Mouse (Mus musculus) ES-CJ7 (cell line): ENCODE results near the gene Sh2d6.

Source experiments
- DNase-seq: peaks from one replicate; pipeline ENCODE4 v3.0.0; 2011; ENCODE audit warnings: low read depth, low spot score

Sh2d6 gene

DNA sequence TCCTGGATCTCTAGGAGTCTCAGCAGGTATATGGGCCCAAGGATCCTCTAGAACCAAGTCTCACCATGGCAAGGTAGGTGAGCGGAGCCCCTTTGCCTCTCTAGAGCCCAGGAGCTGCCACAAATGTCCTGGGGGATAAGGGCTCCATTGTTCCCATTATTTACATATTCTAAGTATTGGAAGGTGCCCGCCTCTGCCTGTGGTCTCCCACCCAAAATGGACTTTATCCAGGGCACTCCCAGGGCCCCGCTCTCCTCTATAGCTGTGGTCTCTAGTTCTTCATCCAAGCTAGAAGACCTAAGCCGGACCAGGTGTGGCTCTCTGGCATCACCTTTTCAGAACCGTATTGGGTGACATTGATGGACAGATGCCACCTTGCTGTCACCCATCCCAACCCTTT is at the start of gene Sh2d6:
Gene Sh2d6, minus strand, starts transcription at position 101 of the 400 bp plus-strand sequence.
- DNase-seq, result no peak

DNA sequence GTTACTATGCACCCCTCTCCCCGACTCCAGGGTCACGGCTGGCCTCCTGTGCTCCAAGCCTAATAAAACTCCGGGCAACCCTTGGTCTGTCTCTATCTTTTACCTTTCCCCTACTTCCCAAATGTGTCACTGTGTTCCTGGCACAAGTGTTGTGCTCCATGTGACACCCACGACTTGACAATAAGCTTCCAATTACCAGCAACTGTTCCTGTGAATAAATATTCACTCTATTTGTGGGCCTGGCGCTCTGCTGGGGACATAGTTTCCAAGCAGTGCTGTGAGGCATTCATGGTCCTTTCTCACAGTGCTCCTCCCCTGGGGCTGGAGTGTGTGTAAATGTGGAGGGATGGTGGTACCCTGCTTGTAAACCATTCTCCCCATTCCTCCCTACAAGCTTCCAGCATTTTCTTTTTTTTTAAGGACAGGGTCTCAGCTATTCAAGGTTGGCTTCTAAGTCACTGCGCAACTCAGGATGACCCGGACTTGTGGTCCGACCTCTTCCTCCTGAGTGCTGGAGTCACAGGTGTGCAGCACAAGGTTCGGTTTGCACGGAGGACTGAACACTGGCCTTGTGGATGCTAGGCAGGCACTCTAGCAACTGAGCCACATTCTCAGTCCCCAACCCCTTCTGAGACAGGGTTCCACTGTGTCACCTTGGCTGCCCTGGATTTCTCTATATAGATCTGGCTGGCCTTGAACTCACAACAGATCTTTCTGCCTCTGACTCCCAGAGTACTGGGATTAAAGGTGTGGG is 49.3 kb upstream of the Sh2d6 start:
- no peak for DNase-seq

DNA sequence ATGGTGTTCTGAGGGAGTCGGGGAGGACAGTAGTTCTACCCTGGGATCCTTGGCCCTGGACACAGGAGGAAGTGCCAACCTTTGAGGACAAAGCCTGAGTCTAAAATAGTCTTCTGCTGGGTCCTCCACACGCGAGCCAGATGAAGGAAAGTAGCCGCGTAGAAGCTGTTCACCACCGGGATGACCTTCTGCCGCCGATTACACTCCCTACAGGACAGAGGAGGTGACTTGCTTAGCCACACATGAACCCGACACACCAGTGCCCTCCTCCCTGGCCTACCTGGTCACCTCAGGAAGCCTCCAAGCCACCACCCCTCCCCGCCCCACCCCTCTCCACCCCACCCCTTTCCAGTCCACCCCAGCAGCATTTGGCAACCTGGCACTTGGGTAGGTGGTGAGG is 47.2 kb upstream of the Sh2d6 start:
- DNase-seq, result no peak

DNA sequence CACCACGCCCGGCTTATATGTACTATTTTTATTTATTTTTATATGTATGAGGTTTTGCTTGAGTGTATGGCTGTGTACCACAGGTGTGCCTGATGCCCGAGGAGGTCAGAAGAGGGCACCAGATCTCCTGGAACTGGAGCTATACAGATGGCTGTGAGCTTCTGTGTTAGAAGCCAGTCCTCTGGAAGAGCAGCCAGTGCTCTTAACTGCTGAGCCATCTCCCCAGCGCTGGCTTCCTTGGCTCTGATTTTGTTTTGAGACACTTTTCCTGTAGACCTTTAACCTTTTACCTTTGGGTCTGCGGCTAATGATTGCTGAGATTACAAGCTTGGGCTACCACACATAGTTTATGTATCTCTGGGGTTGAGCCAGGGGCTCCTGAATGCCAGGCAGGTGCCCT is 46.0 kb upstream of the Sh2d6 start:
- no peak for DNase-seq

DNA sequence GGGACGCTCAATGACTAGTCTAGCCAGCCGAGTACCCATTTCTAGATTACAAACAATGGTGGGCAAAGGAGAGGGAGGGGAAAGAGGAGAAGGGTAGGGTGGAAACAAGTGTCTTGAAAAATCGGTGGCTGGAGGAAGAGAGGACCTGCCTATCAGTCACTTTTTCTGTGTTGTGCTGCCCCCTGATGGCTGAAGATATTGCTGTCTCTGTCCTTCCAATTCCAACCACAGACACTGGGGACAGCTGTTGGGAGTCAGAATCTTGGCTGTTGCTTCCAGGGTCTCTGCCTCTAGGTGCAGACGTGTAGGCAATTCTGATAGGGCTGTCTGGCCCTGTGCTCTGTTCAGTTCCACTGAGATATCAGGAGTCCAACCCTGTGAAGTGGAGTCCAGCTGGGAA is 44.5 kb upstream of the Sh2d6 start:
- peak; percentile 92 for DNase-seq

DNA sequence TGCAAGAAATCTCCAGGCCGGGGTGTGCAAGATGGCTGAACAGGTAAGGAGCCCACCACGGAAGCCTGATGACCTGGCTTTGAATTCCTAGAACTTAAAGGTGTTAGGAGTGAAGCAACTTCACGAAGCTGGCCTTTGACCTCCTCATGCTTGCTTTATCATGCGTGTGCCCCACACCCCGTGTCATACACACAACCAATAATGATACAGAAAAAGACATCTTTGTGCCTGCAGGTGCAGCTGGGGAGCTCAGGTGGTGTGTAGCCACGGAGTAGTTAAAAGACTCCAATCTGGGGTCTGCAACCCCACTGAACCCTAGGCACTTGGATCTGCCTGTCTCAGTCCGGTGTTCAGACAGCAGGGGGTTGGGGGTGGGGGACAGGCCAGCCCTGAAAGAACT is 44.0 kb upstream of the Sh2d6 start:
- no peak for DNase-seq

DNA sequence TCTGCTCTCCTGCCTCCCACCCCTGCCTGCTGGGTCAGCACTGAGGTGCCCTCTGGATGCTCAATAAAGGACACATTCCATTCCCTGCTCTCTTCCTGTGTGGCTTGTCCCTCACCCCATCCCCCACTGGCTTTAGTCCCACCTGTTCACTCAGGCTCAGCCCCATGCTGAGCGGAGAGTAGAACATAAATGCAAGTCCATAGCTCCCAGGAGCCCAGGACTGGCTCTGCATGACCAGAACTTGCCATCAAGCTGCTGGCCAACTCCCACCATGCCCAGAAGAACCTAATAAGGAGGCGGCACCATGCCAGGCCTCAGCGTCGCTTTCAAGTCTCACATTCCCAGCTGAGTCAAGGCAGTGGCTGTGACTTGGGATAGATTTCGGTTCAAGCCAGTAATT is 41.4 kb upstream of the Sh2d6 start:
- peak; percentile 45 for DNase-seq

DNA sequence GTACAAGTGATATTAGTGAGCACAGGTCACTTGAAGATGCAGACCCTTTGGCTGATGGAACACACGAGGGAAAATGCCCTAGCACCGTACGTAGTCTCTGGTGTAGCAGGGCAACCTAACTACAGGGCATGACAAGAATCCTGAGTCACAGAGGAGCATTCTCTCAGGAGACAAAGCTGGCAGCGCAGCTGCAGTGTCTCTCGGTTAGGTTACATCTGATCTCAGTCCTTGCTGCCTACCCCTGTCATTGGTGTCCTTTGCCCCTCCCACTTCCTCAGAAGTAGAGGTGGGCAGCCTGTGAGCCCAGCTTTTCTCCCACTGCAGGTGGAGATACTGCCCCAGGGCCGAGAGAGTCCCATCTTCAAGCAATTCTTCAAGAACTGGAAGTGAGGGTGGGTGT is 41.0 kb upstream of the Sh2d6 start:
- DNase-seq, result no peak

DNA sequence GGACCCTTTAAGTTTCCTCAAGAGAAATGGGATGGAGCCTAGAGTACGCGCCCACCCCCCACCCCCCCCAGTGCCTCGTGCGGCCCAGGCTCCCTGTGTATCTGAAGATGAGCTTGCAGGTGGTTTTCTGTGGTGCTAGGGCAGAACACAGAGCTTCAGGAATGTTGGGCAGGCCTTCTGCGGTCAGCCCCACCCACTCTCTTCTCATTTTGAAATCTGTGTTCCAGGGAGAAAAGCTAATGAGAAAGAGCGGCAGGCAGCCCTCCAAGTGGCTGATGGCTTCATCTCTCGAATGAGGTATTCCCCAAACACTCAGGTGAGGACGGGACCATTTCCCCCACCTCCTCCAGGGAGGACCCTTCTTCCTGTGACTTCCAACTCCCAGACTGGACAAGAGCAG is 39.3 kb upstream of the Sh2d6 start:
- DNase-seq, result peak; percentile 38

DNA sequence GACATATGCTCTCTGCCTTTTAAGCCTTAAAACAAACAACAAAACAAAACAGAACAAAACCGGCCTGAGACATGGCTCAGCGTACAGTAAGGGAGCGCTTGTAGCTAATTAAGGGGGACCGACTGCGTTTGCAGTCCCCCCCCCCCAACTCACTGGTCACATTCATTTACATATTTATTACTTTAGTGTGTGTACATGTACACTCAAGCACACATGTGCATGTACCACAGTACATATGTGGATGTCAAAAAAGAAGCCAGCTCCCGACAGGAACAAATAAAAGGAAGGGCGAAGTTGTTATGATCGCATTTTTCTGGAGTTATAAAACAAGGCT is 31.5 kb upstream of the Sh2d6 start:
- DNase-seq, result no peak

DNA sequence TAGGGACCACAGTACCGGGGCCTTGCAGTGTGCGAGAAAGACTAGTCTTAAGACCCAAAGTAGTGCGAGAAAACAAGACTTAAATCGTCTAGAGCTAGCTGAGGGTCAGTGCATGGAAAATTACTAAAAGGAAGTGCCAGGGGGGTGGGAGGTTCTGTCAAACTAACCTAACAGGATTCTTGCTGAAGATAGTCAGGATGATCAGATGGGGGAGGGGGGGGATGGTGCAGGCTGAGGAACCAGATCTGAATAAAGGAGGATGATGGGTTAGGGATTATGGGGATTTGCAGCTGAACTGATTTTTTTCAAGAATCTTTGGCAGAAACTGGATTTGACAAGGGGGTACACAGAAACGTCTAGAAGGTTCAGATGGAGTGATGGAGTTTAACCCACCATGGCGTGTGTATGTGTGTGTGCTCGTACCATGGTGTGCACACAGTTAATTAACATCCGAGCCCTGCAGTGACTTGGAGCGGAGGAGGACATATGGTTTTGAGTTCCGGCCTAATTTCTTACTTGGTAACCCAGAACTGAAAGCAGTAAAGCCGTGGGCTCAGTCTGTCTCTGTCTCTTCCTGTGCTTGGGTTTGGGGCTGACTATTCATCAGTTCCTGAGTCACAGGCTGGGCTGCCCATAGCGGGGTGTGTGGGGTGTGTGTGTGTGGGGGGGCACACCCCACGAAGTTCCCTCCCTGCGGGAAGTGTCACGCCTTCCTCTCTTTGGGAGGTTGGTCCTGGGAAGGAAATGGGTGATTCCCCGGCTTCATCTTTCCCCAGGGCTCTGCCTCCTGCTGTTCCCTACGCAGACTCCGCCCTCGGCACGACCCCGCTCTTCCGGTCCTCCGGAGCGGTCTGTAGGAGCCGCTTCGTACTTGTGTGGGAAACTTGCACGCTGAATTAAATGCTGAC is 30.9 kb upstream of the Sh2d6 start:
- DNase-seq, result peak; percentile 85

DNA sequence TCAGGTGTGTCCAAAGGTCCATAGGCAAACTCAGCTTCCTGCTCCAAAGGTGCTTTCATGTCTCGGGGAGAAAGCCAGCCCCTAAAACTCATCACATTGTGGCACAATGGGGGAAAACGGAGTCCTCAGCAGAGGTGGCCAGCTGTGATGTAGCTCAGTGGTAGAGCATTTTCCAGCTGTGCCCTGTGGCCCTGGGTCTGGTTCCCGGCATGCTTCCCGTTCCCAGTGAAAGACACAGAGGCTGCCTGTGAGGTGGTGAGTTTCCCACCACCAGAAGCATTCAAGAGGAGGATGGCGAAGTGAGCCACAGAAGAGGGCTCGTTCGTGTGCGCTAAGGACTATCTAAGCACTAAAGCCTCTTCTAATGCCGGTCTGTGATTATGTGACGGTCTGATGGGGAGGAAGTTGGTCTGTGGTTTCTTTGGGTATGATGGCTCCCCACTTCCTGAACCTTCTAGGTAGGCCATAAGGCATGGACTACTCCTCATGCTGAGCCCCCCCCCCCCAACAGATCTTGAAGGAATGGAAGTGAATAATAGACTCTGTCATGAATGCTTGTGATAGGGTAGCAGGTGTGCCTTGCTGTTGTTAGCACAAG is 29.1 kb upstream of the Sh2d6 start:
- DNase-seq, result no peak

DNA sequence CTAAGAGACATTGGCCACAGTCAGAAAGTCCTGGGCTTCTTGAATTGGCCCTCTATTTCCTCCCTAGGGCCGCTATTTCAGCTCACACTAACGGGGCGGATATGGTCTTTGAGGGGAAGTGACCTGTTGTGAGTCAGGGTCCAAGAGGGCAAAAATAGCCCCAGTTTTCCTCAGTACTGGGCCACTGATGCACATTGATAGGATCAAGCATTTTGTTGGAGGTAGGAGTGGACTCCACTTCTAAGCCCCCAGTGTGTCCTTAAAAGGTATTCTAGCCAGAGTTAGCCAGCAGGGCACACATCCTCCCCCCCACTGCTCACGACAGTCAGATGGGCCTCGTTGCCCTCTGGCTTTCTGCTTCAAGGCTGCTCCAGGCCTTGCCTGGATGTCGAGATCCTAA is 28.5 kb upstream of the Sh2d6 start:
- DNase-seq, result no peak

DNA sequence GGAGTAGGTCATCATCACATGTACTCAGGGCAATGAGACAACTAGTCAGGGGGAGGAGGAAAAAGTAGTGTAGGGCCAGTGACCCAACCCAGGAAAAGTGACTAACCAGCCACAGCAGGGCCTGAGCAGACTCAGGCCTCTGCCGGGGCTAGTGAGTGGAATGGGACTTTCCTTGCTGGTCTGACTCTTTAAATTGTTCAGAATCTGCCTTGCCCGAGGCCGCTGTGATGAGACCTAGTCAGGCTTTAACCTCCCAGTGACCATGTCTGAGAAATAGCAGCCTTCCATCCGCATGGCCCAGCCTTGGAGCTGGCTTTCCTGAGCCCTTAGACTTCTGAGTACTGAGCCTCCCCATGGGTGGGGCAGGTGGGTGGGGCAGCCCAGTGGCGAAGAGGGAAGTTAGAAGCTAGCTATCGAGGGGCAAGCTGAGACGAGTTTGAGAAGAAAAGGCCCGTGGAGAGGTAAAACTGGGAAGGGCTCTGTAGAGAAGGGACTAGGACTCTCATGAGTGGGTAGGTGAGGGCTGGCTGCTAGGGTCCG is 27.6 kb upstream of the Sh2d6 start:
- peak; percentile 61 for DNase-seq

DNA sequence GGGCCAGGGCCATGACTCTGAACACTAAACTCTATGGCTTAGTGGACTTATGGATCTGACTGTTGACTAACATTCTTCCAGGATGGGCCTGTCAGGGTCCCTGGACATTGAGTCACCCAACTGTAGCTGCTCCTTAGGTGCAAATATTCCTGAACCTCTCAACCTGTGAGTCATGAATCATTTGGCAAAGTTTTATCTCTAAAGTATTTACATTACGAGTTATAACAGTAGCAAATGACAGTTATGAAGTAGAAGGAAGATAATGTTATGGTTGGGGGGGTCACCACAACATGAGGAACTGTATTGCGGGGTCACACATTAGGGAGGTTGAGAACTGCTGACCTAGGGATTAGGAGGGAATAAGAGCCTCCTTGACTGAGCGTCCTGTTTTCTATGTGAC is 26.4 kb upstream of the Sh2d6 start:
- DNase-seq, result no peak

DNA sequence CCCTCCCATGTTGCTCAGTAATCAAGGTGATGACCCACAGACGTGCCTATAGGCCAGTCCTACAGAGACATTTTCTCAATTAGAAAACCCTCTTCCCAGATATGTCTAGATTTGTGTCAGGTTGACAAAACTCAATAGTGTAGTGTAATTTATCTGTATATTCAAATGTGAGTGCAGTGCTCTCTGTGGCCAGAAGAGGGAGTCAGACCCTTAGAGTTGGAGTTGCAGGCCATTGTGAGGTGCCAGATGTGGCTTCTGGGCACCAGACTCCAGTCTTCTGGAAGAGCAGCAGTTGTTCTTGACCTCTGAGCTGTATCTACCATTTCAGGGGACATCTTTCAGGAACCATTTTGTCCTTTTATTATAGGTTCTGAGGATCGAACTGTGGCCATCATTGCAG is 25.6 kb upstream of the Sh2d6 start:
- DNase-seq, result peak; percentile 49

DNA sequence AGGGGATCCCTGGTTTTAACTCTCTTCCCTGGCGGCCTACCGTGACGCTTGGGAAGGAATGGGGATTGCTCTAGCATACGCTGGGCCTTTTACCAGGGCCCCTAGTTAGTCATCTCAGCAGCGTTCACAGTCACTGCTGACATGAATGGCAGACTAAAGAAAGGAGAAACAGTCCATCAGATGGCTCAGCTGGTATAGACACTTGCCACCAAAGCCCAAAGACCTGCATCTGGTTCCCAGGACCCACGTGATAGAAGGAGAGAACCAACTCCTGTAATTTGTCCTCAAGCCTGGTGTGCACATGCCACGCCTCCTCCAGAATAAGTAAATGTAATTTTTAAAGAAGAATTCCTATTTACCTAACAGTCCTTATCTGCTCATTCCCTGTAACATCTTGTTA is 23.9 kb upstream of the Sh2d6 start:
- no peak for DNase-seq

DNA sequence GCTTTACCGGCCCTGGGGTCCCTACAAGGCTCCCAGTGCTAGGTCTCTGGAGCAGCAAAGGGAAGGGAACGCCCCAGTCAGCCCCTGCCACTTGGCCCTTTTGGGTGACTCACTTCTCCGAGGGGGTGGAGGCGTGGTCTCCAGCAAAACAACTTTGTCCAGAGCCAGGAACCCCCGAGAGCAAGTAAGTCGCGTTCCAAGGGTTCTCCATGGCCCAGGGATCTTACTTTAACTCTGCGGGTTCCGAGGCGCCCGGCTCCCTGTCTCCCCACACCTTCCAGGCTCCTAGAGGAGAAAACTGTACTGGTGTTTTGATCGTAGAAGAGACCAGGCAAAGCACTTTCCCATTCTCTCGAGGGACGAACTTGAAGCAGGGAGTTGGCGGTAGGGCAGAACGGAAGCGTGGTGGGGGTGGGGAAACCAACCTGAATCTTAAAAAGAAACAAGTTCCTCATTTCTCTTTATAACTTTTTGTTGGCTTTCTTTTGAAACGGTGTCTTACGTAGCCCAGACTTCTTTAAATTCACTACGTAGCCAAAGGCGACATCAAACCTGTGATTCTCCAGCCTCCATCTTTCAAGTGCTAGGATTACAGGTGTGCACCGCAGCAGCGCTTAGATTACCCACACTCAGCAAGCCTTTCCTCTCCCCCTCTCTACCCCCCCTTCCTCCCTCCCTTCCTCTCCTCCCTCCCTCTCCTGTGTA is 22.9 kb upstream of the Sh2d6 start, which contains the start of gene Capg:
Gene Capg, plus strand, starts transcription at position 109 of the 705 bp plus-strand sequence.
- DNase-seq, result peak; percentile 66

DNA sequence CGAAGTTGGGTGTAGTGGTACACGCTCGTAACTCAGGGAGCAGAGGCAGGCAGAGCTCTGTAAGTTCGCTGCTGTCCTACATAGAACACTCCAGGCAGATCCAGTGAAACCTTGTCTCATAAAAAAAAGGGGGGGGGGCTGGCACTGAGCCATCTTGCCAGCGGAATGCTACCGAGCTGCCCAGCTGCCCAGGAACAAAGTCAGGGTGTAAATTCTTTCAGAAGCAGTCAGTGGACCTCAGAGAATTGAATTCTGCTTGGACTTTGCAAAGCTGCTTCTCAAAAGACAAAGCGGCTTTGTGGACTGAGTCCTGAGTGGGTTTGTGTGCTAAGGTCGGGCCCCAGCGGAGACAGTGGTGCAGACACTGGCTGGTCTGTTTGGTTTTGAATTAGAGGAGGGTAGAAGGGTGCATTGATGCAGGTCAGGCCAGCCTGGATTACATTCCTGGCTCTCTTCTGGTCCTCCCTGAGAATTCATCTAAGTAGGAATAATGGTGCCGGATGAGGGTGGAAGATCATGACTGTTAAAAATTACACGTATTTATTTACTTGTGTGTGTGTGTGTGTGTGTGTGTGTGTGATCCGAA is 21.9 kb upstream of the Sh2d6 start:
- no peak for DNase-seq

DNA sequence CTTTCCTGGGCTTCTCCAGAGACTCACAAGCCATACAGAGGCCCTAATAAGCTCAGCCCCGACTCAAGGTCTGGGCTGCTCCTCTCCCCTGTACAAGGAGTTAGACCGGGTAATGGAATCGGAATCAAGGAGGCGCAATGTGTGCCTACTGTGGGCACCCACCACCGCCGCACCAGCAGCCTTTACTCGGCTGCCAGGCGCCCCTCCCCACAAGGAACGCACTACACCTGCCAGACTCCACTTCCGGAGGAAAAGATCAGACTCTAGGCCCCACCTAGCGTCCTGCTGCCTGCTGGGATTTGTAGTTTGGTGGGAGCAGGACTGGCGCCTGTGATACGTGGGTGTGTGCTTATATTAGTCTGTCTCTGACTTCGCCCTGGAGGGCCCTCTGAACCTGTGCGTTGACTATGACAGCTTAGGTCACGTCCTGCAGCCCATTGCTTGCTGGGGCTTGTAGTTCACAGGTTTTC is 17.1 kb upstream of the Sh2d6 start:
- peak; percentile 96 for DNase-seq

DNA sequence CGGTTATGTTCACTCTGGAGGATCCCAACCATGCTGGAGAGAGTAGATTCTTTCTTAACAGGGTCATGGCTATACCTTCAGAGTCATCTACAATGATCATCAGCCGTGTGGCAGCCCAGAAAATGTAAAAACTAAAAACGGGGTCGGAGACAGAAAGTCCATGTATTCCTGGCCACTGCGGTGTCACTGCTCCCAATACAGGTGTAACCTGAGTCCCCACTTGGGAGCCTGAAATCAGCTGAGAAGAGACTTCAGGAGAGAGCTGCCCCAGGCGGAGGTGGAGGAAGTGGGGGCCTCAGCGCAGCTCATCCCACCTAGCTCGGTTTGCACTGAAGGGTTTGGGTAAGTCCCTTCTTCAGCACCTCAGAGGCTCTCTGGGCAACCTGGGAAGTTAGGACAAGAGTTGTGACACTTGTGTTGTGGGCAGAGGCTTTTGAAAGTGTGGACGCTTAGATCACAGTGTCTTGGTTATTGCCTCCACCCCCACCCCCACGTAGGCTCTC is 16.5 kb upstream of the Sh2d6 start:
- DNase-seq, result no peak
